Mouse (Mus musculus): Measurements from ENCODE around the gene Lcp2.

Gene Lcp2

GRCm38 (mm10) chr11:34046767-34047541 is at the start of gene Lcp2:
TSS of gene Lcp2 (plus strand) at chr11:34046920.
- DNase-seq (ENCODE audit: low spot score): no peak

DNA sequence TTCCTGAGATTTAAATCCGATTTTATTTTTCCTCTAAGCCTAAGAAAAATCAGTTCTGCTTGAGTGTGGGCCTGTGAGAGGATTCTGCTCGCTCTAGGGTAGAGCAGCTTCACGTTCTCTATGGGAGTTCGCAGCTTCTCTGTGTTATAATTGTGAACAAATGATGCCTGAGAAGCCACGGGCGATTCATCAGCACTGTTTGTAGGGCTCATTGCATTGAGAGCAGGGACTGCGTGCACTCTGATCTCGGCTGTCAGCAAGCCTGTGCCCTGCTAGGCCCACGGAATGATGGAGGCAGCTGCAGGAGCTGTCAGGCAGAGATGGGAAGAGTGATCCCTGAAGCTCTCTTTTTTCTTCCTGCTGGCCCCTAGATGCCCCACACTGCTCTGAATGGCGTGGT is 48.5 kb upstream of the Lcp2 start:
- DNase-seq (ENCODE audit: low spot score): no peak

- DNase-seq (ENCODE audit: low spot score): no peak
Measured at GRCm38 (mm10) chr11:34000416-34000815, 46.3 kb upstream of the Lcp2 start.

- DNase-seq (ENCODE audit: low spot score): peak; percentile 31
Measured at GRCm38 (mm10) chr11:34001938-34002592, 44.7 kb upstream of the Lcp2 start.

GRCm38 (mm10) chr11:34002593-34002965 is 44.1 kb upstream of the Lcp2 start:
- no peak for DNase-seq (ENCODE audit: low spot score)

DNA sequence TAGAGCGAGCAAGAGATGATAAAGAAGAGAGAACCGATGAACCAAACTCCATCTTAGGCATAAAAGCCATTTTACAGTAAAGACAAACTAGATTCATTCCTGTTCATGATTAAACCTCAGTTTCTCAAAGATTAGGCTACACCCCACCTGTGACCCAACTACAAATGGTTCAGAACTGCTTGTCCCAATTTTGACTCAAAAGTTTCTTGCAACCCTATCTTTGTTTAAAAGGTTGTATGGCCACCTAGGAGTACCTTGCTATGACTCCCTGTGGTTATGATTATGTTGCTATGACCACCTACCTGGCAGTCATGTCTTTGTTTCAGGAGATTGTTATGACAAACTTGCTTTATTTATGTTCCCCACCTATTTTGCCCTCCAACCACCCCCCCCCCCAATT is 39.1 kb upstream of the Lcp2 start:
- no peak for DNase-seq (ENCODE audit: low spot score)

DNA sequence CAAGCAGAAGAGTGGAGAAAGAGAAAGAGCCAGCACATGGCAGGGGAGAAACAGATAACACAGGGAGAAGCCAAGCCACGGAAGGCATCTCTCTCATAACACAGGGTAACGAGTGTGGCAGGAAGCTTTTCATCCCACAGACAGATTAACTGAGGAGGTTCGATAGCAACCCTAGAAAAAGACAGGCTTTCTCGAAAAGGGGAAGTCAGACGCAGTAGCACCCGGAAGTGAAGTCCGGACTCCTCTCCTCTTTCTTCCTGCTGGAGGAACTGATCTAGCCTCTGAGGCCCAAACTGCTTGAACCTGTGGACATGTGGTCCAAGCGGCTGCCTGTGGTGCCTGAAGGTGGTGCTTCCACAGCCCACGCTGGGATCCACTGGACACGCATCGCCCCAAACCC is 38.5 kb upstream of the Lcp2 start:
- peak; percentile 25 for DNase-seq (ENCODE audit: low spot score)

DNA sequence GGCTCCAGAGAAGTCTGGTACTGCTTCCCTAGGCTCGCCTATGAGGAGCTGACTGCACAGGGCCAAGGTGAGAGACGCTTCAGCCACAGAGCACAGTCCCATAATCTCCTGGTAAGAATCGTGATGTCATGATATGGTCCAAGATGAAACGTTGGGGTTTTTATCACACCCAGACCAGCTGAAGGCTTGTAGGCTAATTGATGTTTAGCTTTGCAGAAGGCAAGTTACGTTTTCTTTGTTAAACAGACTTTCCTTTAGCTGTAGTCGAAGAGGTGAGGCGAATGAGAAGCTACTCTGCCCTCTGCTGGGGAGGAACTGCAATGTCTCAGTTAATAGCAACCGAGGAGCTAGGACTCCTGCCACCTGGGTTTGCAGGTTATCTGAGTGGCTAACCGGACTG is 38.0 kb upstream of the Lcp2 start:
- DNase-seq (ENCODE audit: low spot score): peak; percentile 73

DNA sequence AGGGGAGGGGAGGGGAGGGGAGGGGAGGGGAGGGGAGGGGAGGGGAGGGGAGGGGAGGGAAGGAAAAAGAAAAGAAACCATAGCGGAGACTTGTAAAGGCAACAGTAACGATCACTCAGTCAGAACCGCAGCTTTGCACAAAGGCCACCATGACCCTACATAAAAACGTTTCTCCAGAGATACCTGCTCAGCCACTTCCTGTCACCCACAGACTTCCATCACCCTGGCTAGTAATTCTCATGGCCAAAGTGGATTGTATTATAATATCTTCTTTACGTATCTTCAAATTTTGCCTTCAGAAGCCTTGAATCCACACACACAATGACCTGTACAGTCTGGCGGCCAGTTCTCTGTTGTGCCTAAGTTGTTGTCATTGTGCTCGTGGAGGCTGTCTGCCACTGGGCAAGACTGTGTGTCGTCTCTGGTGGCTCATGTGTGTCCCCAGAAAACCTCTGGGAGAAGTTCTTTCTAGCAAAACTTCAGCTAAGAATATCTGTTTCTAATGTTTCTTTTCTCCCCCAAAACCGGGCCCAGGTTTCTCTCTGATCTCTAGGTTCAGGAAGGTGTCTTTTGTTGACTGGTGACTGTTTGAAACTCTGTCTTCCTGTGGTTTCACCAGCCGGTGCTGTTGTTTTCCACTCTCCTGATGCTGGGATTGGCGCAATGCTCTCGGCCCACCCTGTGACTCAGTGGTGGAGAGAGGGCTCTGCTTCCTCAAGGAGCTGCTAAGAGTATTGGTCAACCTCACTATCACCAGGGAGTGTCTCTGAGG is 37.2 kb upstream of the Lcp2 start:
- peak; percentile 21 for DNase-seq (ENCODE audit: low spot score)

DNA sequence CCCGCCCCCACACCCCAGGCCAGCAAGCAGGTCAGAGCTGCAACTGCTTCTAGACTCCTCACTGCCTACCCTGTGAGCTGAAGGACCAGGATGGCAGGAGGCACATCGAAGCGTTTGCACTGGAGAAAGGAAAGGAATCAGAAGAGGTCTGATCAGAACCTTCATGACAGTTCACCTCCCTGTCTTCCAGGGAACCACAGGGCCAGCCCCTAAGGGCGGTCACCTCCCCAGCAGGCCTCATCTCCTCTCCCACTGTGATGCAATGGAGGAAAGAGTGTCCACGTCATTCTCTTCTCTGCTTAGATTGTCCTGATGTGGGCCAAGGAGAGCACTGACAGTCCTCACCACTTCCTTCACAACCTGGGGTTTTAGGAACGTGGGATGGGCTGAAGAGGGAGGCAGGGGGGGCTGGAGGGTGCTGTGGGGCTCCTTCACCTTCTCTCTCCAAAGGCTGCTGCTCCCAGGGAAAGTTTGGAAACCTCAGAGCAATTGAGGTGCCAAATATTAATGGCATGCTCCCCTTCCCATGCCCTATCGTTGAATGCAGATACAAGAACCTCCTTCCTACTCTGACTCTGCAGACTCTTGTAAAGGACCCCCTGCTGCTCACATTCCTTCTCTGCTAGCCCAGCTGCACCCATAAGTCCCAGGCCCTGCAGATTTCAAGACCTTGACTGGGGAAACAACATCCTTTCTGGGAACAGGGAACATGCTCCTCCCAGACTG is 36.4 kb upstream of the Lcp2 start:
- peak; percentile 43 for DNase-seq (ENCODE audit: low spot score)

- DNase-seq (ENCODE audit: low spot score): peak; percentile 54
Measured at GRCm38 (mm10) chr11:34010859-34011172, 35.9 kb upstream of the Lcp2 start.

- no peak for DNase-seq (ENCODE audit: low spot score)
Measured at GRCm38 (mm10) chr11:34012007-34012652, 34.6 kb upstream of the Lcp2 start.

GRCm38 (mm10) chr11:34025091-34025490 is 21.6 kb upstream of the Lcp2 start:
- DNase-seq (ENCODE audit: low spot score): no peak

- no peak for DNase-seq (ENCODE audit: low spot score)
Measured at GRCm38 (mm10) chr11:34029658-34030057, 17.1 kb upstream of the Lcp2 start.

GRCm38 (mm10) chr11:34031015-34031805 is 15.5 kb upstream of the Lcp2 start:
- peak; percentile 68 for DNase-seq (ENCODE audit: low spot score)

- DNase-seq (ENCODE audit: low spot score): no peak
Measured at GRCm38 (mm10) chr11:34034008-34034505, 12.7 kb upstream of the Lcp2 start.

DNA sequence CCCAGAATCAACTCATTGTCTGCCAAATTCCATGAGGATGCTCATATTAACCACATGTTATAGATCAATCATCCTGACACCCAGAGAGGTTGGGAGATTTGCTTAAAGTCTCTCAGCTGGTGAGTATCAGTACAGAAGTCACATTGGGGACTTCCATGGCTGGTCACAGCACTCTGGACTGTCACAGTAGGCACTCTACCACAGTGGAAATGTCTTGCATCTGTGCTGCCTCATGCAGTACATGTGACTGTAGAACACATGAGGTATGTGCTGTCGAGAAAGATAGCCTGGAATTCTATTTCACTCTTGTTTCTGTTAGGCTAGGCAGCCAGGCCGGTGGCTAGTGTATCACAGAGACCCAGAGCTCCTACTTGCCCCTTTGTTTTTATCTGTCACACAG is 11.9 kb upstream of the Lcp2 start:
- DNase-seq (ENCODE audit: low spot score): no peak

- no peak for DNase-seq (ENCODE audit: low spot score)
Measured at GRCm38 (mm10) chr11:34035909-34036658, 10.6 kb upstream of the Lcp2 start.

DNA sequence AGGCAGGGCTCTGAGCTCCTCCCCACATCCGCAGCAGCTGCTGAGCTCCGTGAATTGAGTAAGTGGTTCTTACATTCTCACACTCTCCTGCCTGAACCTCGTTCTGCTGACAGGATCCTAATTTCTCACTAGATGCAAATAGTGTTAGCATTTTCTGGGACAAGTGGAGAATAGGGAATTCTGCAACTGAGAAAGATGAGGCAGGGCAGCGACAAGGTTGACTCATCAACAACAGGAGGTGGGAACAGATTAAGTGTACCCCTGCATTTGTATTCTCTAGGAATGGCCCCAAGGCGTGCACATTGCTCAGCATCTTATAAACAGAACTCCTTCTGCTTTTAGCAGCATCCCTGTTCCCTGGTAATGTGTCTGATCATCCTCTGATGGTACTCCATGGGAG is 6.7 kb upstream of the Lcp2 start:
- DNase-seq (ENCODE audit: low spot score): no peak

- no peak for DNase-seq (ENCODE audit: low spot score)
Measured at GRCm38 (mm10) chr11:34042808-34043207, 3.9 kb upstream of the Lcp2 start.

Measured in lung, postnatal 25 days (tissue).